Mouse (Mus musculus) liver, embryonic 16.5 days (tissue): Measurements from ENCODE around the gene Fancm. TPM values are rescaled to one million over a fixed set of nuclear protein-coding genes. Genes with fewer than 3 reads are reported as not detected.
A peak's percentile ranks its signal among the peaks of the same experiment; 100 is the strongest.

Source experiments
- ATAC-seq: fragments of 200-750 bp; cut with Nextera tagmentation; 2 replicates; pipeline ENCODE4 v1.8.0; 2017; ENCODE audit warnings: low read depth, mild to moderate bottlenecking, moderate number of reproducible peaks, moderate library complexity
- H3K27ac ChIP-seq: fragments of 300-500 bp; sonication (generic); 2 replicates; pipeline ENCODE4 v1.5.1; 2014; ENCODE audit warnings: mild to moderate bottlenecking, low read length
- H3K27me3 ChIP-seq: fragments of 300-500 bp; sonication (generic); 2 replicates; pipeline ENCODE4 v1.6.1; 2014; ENCODE audit warnings: low read depth, low read length, mixed read lengths; ENCODE audit not compliant: control insufficient read depth, insufficient read depth
- H3K36me3 ChIP-seq: fragments of 300-500 bp; sonication (generic); 2 replicates; pipeline ENCODE4 v1.6.1; 2014; ENCODE audit warnings: mild to moderate bottlenecking; ENCODE audit not compliant: control insufficient read depth, insufficient read depth
- H3K4me1 ChIP-seq: fragments of 300-500 bp; sonication (generic); 2 replicates; pipeline ENCODE4 v1.6.1; 2014; ENCODE audit warnings: low read depth, low read length, mixed read lengths; ENCODE audit not compliant: control insufficient read depth
- H3K4me2 ChIP-seq: fragments of 300-500 bp; sonication (generic); 2 replicates; pipeline ENCODE4 v1.6.1; 2014; ENCODE audit warnings: low read depth, low read length, mixed read lengths
- H3K4me3 ChIP-seq: fragments of 300-500 bp; sonication (generic); 2 replicates; pipeline ENCODE4 v1.5.1; 2014; ENCODE audit warnings: low read depth, mild to moderate bottlenecking, low read length
- H3K9ac ChIP-seq: fragments of 300-500 bp; sonication (generic); 2 replicates; pipeline ENCODE4 v1.6.1; 2014; ENCODE audit warnings: low read depth, low read length
- H3K9me3 ChIP-seq: fragments of 300-500 bp; sonication (generic); replicated peaks from 2 replicates; pipeline ENCODE4 v1.6.1; 2016; ENCODE audit warnings: low read length; ENCODE audit not compliant: control insufficient read depth
- WGBS: fragments of 180-500 bp; shearing (Covaris S2); extraction: QIAGEN DNeasy Blood & Tissue Kit; methylation state at CpG from one replicate; pipeline ENCODE4 v1.1.7; 2014; ENCODE audit not compliant: insufficient replicate concordance; 5-methylcytosine and 5-hydroxymethylcytosine counted together
- polyA plus RNA-seq: library from polyadenylated mRNA; unstranded; fragments of >200 nt; fragmentation: Nextera tagmentation; extraction: Ambion mirVana; gene quantifications from 2 replicates; pipeline ENCODE4 v1.2.1, GENCODE M21; 2015

The Fancm gene
- polyA plus RNA-seq: 3.2 and 4.0 TPM in 2 replicates

GRCm38 (mm10) chr12:65075085-65075732, at the start of gene Fancm:
TSS of gene Fancm (plus strand) at chr12:65075603.
- Histone ChIP-seq H3K9me3 (no peaks in the 10 kb centered on the region), H3K36me3 (no peaks in the 10 kb centered on the region), H3K27me3 (no peaks in the 10 kb centered on the region), H3K27ac (peak within 1 kb of the TSS; percentile 73), H3K4me2 (peak within 1 kb of the TSS; percentile 96), H3K4me1 (peaks cover 31% of the 10 kb centered on the region), H3K4me3 (peak within 1 kb of the TSS; percentile 84), H3K9ac (peak within 1 kb of the TSS; percentile 88)
- peak; percentile 47 for ATAC-seq
- WGBS: 1% methylated on average over 39 of the region's 39 CpGs

- 41% methylated on average over 8 of the region's 8 CpGs for WGBS
- peak overlapping the region; percentile 76 for H3K4me3 ChIP-seq
- peak overlapping the region; percentile 85 for H3K9ac ChIP-seq
- ATAC-seq: no peak
- no peak overlapping the region for H3K27ac ChIP-seq
- no peaks in the 10 kb centered on the region for H3K9me3 ChIP-seq
- no peaks in the 10 kb centered on the region for H3K27me3 ChIP-seq
- H3K4me1 ChIP-seq: peaks cover 18% of the 10 kb centered on the region
- H3K4me2 ChIP-seq: peak overlapping the region; percentile 72
- H3K36me3 ChIP-seq: 0 out of 2 replicates have a peak, but pooled peaks cover 3% of the 10 kb centered on the region
These were observed 39.6 kb upstream of the Fancm start for GRCm38 (mm10) chr12:65035839-65036189.

GRCm38 (mm10) chr12:65036190-65036870, 39.1 kb upstream of the Fancm start, which contains the start of gene Prpf39:
TSS of gene Prpf39 (plus strand) at chr12:65036333.
- Histone ChIP-seq H3K36me3 (0 out of 2 replicates have a peak, but pooled peaks cover 3% of the 10 kb centered on the region), H3K9ac (peak within 1 kb of the TSS; percentile 85), H3K4me1 (peaks cover 18% of the 10 kb centered on the region), H3K27me3 (no peaks in the 10 kb centered on the region), H3K4me3 (peak within 1 kb of the TSS; percentile 76), H3K27ac (peak within 1 kb of the TSS; percentile 92), H3K4me2 (peak within 1 kb of the TSS; percentile 82), H3K9me3 (no peaks in the 10 kb centered on the region)
- under 1% methylated on average over 65 of the region's 65 CpGs for WGBS
- ATAC-seq: peak; percentile 92

GRCm38 (mm10) chr12:65036892-65037545, 38.4 kb upstream of the Fancm start:
- Histone ChIP-seq H3K27ac (peak overlapping the region; percentile 92; the same call in 1 of the 2 replicates), H3K9me3 (no peaks in the 10 kb centered on the region), H3K36me3 (0 out of 2 replicates have a peak, but pooled peaks cover 3% of the 10 kb centered on the region), H3K4me2 (peak overlapping the region; percentile 82), H3K4me1 (peaks cover 18% of the 10 kb centered on the region), H3K4me3 (peak overlapping the region; percentile 76), H3K27me3 (no peaks in the 10 kb centered on the region), H3K9ac (peak overlapping the region; percentile 85)
- ATAC-seq: no peak
- 8% methylated on average over 18 of the region's 18 CpGs for WGBS

GRCm38 (mm10) chr12:65037546-65037937, 37.9 kb upstream of the Fancm start:
- peaks cover 18% of the 10 kb centered on the region for H3K4me1 ChIP-seq
- peak overlapping the region; percentile 82 for H3K4me2 ChIP-seq
- H3K27ac ChIP-seq: no peak overlapping the region
- H3K27me3 ChIP-seq: no peaks in the 10 kb centered on the region
- no peaks in the 10 kb centered on the region for H3K9me3 ChIP-seq
- no peak for ATAC-seq
- peak overlapping the region; percentile 76 for H3K4me3 ChIP-seq
- 9% methylated on average over 4 of the region's 4 CpGs for WGBS
- H3K9ac ChIP-seq: peak overlapping the region; percentile 85
- H3K36me3 ChIP-seq: 0 out of 2 replicates have a peak, but pooled peaks cover 5% of the 10 kb centered on the region

GRCm38 (mm10) chr12:65048799-65049198, 26.6 kb upstream of the Fancm start:
- ATAC-seq: no peak
- no peaks in the 10 kb centered on the region for H3K4me1 ChIP-seq
- H3K27ac ChIP-seq: no peak overlapping the region
- H3K4me2 ChIP-seq: no peak overlapping the region
- peaks cover 11% of the 10 kb centered on the region for H3K36me3 ChIP-seq
- no peaks in the 10 kb centered on the region for H3K9me3 ChIP-seq
- H3K9ac ChIP-seq: no peak overlapping the region
- no peaks in the 10 kb centered on the region for H3K27me3 ChIP-seq
- H3K4me3 ChIP-seq: no peak overlapping the region

GRCm38 (mm10) chr12:65058203-65058602, 17.2 kb upstream of the Fancm start:
- peaks cover 35% of the 10 kb centered on the region for H3K36me3 ChIP-seq
- no peak overlapping the region for H3K9ac ChIP-seq
- no peak overlapping the region for H3K4me3 ChIP-seq
- no peaks in the 10 kb centered on the region for H3K9me3 ChIP-seq
- no peaks in the 10 kb centered on the region for H3K27me3 ChIP-seq
- no peak overlapping the region for H3K27ac ChIP-seq
- H3K4me2 ChIP-seq: no peak overlapping the region
- ATAC-seq: no peak
- 29% methylated on average over 2 of the region's 2 CpGs for WGBS
- H3K4me1 ChIP-seq: no peaks in the 10 kb centered on the region

GRCm38 (mm10) chr12:65061082-65061481, 14.3 kb upstream of the Fancm start:
- H3K27ac ChIP-seq: no peak overlapping the region
- H3K4me3 ChIP-seq: no peak overlapping the region
- no peaks in the 10 kb centered on the region for H3K4me1 ChIP-seq
- H3K4me2 ChIP-seq: no peak overlapping the region
- H3K9me3 ChIP-seq: no peaks in the 10 kb centered on the region
- no peaks in the 10 kb centered on the region for H3K27me3 ChIP-seq
- H3K36me3 ChIP-seq: peaks cover 33% of the 10 kb centered on the region
- no peak for ATAC-seq
- no peak overlapping the region for H3K9ac ChIP-seq

GRCm38 (mm10) chr12:65065241-65065640, 10.2 kb upstream of the Fancm start:
- H3K9ac ChIP-seq: no peak overlapping the region
- no peak overlapping the region for H3K4me3 ChIP-seq
- ATAC-seq: no peak
- H3K36me3 ChIP-seq: peaks cover 26% of the 10 kb centered on the region
- H3K27me3 ChIP-seq: no peaks in the 10 kb centered on the region
- H3K4me1 ChIP-seq: no peaks in the 10 kb centered on the region
- WGBS: 14% methylated on average over 2 of the region's 2 CpGs
- no peak overlapping the region for H3K4me2 ChIP-seq
- H3K27ac ChIP-seq: no peak overlapping the region
- no peaks in the 10 kb centered on the region for H3K9me3 ChIP-seq
